Mouse (Mus musculus): Measurements from ENCODE around the gene Klrb1b. TPM values are rescaled to one million over a fixed set of nuclear protein-coding genes. Genes with fewer than 3 reads are reported as not detected.
"Not testable (repeated sequence)": the region's sequence is repeated elsewhere in the genome, so short reads cannot be mapped to it uniquely, and the experiment has no call there.

Klrb1b gene
- total and polyA plus RNA-seq, 2 experiments from 2014 or later = not detected

DNA sequence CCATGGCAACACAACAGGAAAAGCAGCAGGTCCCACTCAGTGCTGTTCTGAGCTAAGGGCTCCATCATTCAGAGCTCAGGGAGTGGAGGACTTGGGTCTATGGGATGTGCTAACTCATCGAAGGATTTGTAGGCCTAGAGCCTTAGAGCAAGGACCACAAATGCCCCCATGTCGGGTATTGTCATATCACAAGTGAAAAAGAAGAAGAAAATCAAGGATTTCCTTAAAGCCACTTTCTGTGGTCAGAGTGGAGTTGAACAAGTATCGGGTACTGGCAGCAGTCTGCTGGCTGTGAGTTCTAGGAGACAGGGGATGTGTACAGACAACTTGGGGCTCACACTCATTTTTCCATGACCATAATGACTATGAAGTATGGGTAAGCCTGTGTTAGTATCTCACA, 650 bp upstream of the Klrb1b start:
- no peak overlapping the region for H3K4me2 ChIP-seq (ENCODE audit: low read depth, low read length)
- 88% methylated on average over 3 of the region's 3 CpGs for WGBS

DNA sequence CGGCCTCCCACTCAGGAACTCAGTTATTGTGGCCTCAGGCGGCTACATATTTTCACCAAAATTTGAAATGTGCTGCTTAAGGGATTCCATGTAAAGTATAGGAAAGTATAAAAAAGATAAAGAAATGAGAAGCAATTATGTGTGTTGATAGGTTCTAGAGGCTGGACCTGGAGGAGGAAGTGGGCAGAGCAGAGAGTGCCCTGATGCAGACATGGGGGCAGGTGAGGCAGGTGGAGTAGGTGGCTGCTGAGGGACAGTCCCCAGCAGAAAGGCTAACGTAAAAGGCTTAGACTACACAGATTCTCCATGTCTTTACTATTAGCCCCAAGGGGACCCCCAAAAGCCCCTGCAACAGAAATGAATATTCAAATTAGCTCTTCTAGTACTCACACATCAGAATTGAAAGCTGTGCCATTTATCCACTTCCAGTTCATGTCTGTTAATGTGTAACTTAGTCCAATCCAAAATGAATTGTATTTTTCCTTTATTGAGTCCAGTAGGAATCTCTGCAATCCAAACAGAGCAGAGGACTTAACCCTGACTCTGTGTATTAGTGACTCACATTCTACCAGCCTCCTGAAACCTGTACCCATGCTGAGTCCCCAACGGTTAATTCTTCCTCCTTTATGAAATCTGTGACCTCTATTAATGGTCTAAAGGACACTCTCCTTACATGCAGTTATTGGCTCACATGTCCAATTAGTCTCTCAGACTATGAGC, 7.9 kb downstream of the Klrb1b start:
- no peak for DNase-seq (ENCODE audit: low spot score)
- TF ChIP-seq CTCF (IDR thresholded peaks at IDR 0.05; ENCODE audit: low read depth) = no peak
- H3K4me1 ChIP-seq (ENCODE audit: insufficient read depth, low read length) = no peaks in the 10 kb centered on the region
- no peaks in the 10 kb centered on the region for H3K9me3 ChIP-seq (ENCODE audit: low read length)
- H3K36me3 ChIP-seq (ENCODE audit: insufficient read depth, low read length) = no peaks in the 10 kb centered on the region
- no peak overlapping the region for H3K4me3 ChIP-seq (ENCODE audit: low read length)
- H3K27ac ChIP-seq = no peak overlapping the region
- no peak overlapping the region for H3K4me2 ChIP-seq (ENCODE audit: low read depth, low read length)
- ATAC-seq = no peak
- no peak overlapping the region for H3K9ac ChIP-seq (replicated peaks; ENCODE audit: low read length)
- WGBS = 73% methylated on average over 4 of the region's 4 CpGs
- no peaks in the 10 kb centered on the region for H3K27me3 ChIP-seq (ENCODE audit: insufficient read depth, low read length)

More for the DNA sequence above, 650 bp upstream of the Klrb1b start:
- no peak for TF ChIP-seq CTCF (IDR thresholded peaks at IDR 0.05; ENCODE audit: low read depth)
- Histone ChIP-seq H3K27me3 (ENCODE audit: insufficient read depth, low read length) (no peaks in the 10 kb centered on the region), H3K27ac (no peak overlapping the region), H3K9me3 (ENCODE audit: low read length) (no peaks in the 10 kb centered on the region), H3K36me3 (ENCODE audit: insufficient read depth, low read length) (no peaks in the 10 kb centered on the region), H3K9ac (replicated peaks; ENCODE audit: low read length) (no peak overlapping the region), H3K4me3 (ENCODE audit: low read length) (no peak overlapping the region), H3K4me1 (ENCODE audit: insufficient read depth, low read length) (no peaks in the 10 kb centered on the region)
- ATAC-seq = no peak
- DNase-seq (ENCODE audit: low spot score) = no peak

DNA sequence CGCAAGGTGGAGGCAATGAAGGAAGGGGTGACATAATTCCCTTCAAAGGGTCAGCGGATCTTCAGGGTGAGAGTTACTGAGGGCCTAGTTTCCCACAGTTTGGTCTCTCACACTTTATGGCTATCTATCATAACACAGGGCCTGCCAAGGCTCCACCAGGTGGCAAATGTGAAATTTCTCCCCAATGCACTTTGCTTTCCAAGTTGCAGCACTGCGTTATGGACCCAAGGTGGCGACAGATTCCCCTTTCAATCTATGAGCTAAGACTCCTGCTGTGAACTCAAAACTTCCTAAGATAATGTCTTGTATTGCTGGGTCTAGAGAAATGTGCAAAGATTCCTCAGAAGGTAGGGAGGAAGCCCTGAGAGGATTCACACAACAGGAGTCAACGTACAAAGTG, 17.6 kb downstream of the Klrb1b start:
- H3K27ac ChIP-seq = no peak overlapping the region
- peak; percentile 72 for TF ChIP-seq CTCF (IDR thresholded peaks at IDR 0.05; ENCODE audit: low read depth)
- no peak overlapping the region for H3K4me3 ChIP-seq (ENCODE audit: low read length)
- no peaks in the 10 kb centered on the region for H3K27me3 ChIP-seq (ENCODE audit: insufficient read depth, low read length)
- H3K4me2 ChIP-seq (ENCODE audit: low read depth, low read length) = no peak overlapping the region
- H3K36me3 ChIP-seq (ENCODE audit: insufficient read depth, low read length) = no peaks in the 10 kb centered on the region
- no peaks in the 10 kb centered on the region for H3K9me3 ChIP-seq (ENCODE audit: low read length)
- ATAC-seq (no peak), DNase-seq (ENCODE audit: low spot score) (peak; percentile 74)
- no peak overlapping the region for H3K9ac ChIP-seq (replicated peaks; ENCODE audit: low read length)
- WGBS = 88% methylated on average over 5 of the region's 5 CpGs
- H3K4me1 ChIP-seq (ENCODE audit: insufficient read depth, low read length) = no peaks in the 10 kb centered on the region

DNA sequence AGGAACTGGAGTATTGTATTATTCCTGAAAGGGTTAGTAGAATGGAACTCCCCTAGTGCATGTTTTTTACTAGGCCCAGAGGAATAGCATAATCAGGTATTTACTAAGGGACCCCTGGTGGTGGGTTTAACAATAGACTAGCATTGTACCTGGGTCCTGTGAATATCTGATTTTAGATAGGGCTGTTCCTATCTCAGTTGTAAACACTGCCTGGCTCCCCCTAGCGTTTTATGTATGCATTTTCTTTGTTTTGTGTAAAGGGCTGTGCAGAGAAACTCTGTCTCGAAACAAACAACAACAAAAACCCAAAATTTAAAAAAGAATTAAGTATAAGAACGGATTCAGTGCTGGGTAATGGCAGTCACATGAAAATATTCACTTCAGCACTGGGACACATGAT, 19.1 kb downstream of the Klrb1b start:
- 70% methylated on average over 3 of the region's 3 CpGs for WGBS
- Histone ChIP-seq H3K9me3 (ENCODE audit: low read length) (no peaks in the 10 kb centered on the region), H3K4me2 (ENCODE audit: low read depth, low read length) (no peak overlapping the region), H3K27ac (no peak overlapping the region), H3K4me3 (ENCODE audit: low read length) (no peak overlapping the region), H3K36me3 (ENCODE audit: insufficient read depth, low read length) (no peaks in the 10 kb centered on the region), H3K27me3 (ENCODE audit: insufficient read depth, low read length) (no peaks in the 10 kb centered on the region), H3K4me1 (ENCODE audit: insufficient read depth, low read length) (no peaks in the 10 kb centered on the region), H3K9ac (replicated peaks; ENCODE audit: low read length) (no peak overlapping the region)
- DNase-seq (ENCODE audit: low spot score) = peak; percentile 41
- no peak for ATAC-seq
- TF ChIP-seq CTCF (IDR thresholded peaks at IDR 0.05; ENCODE audit: low read depth) = peak; percentile 52

DNA sequence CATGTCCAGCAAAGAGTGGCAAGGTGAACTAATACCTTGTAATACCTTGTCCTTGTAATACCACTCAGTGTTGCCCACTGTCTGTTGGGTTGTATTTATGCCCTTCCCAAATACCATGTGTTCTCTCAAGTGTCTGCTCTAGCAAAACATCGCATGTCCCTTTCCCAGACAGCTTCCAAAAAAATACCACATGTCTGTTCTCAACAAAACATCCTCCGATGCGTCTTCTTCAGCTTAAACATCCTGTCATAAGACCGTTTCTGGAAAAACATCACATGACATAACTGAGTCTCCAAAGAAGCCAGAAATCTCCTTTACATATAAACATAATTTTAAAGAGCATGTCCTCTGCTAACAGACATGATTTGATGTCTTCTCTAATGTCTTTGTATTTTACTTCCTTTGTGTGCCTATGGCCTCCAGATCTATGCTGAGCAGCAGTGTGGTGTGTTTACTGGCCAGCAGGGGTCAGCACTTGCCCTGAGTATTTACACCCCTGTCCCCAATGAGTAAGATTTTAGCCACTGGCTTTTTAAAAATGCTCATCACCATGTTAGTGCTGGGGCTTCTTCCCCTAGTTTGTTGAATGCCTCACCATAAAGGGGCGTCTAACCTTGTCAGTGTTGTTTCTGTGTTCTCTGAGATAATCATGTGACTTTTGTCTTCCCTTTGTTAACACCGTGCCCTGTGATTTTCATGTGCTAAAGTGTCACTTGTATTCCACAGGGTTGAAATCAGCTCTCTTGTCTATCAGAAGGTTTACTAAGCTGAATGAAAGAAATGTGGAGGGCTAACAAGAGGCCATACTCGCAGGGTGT, 21.1 kb downstream of the Klrb1b start:
- WGBS = 53% methylated on average over 7 of the region's 7 CpGs

DNA sequence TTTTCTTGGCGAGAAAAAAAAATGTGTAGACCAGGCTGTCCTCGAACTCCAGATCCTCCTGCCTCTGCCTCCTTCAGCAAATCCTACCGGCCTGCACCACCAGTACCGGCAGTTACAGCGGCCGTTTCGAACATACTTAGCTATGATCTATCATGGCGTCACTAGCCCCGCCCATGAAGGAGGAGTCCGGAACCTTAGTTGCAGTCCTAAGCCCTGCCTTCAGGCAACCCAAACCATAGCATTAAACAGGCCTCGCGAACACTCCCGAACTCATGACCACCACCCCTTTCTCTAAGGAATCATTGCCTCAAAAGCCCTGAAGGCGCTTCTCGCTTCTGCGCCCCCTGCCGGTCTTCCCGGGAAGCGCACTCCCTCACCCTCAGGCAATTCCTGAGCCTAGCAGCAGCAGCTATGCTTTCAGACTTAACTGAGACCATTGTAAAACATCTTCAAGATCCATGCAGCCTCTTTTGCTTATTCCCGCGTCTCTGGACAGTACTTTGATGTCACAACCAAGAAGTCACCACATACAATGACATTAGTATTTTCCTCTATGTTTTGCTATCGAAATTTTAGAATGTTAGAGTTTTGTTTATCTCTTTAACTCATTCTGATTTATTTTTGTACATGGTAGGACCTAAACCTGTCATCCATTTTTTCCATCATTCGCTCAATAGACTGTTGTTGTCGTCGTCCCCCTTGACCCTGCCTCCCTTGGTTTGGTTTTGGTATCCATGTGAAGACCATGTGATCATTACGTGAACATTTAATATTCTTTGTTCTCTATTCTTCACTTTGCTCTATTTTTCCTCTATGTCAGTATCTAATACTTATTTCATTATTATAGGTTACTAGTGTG, 22.9 kb downstream of the Klrb1b start:
- Histone ChIP-seq H3K4me1 (ENCODE audit: insufficient read depth, low read length) (no peaks in the 10 kb centered on the region), H3K4me2 (ENCODE audit: low read depth, low read length) (peak overlapping the region; percentile 63), H3K9ac (replicated peaks; ENCODE audit: low read length) (peak overlapping the region; percentile 35; the same call in 1 of the 2 replicates), H3K27me3 (ENCODE audit: insufficient read depth, low read length) (no peaks in the 10 kb centered on the region), H3K36me3 (ENCODE audit: insufficient read depth, low read length) (no peaks in the 10 kb centered on the region), H3K9me3 (ENCODE audit: low read length) (no peaks in the 10 kb centered on the region), H3K4me3 (ENCODE audit: low read length) (peak overlapping the region; percentile 43), H3K27ac (peak overlapping the region; percentile 85)
- peak; percentile 99 for TF ChIP-seq CTCF (IDR thresholded peaks at IDR 0.05; ENCODE audit: low read depth)
- WGBS = 4% methylated on average over 26 of the region's 26 CpGs
- peak; percentile 97 for DNase-seq (ENCODE audit: low spot score)
- peak; percentile 93 for ATAC-seq

More for the DNA sequence above, 21.1 kb downstream of the Klrb1b start:
- peak; percentile 78 for DNase-seq (ENCODE audit: low spot score)
- H3K4me2 ChIP-seq (ENCODE audit: low read depth, low read length); H3K27me3 ChIP-seq (ENCODE audit: insufficient read depth, low read length); H3K9me3 ChIP-seq (ENCODE audit: low read length); H3K4me1 ChIP-seq (ENCODE audit: insufficient read depth, low read length); H3K9ac ChIP-seq (replicated peaks; ENCODE audit: low read length); H3K4me3 ChIP-seq (ENCODE audit: low read length); H3K36me3 ChIP-seq (ENCODE audit: insufficient read depth, low read length); ATAC-seq; H3K27ac ChIP-seq: not testable (repeated sequence)
- peak; percentile 75 for TF ChIP-seq CTCF (IDR thresholded peaks at IDR 0.05; ENCODE audit: low read depth)
